Mouse (Mus musculus) lung, adult 2 months (tissue): ENCODE data around the gene Arhgdib.

ENCODE experiments used
- CTCF ChIP-seq: fragments of 200-500 bp; IDR thresholded peaks from 2 replicates; pipeline ENCODE4 v1.5.1; 2011; ENCODE audit warnings: mild to moderate bottlenecking, low read length, control low read depth; ENCODE audit not compliant: insufficient read depth
- POLR2A ChIP-seq: fragments of 200-500 bp; IDR thresholded peaks from 2 replicates; pipeline ENCODE4 v1.6.1; 2011; ENCODE audit warnings: low read depth, mild to moderate bottlenecking, control low read depth, low read length, borderline replicate concordance; ENCODE audit errors: extremely low read depth

- TF ChIP-seq CTCF (peak; percentile 48; the same call in 1 of the 2 replicates), POLR2A (no peak)
These were observed 38.6 kb upstream of the Arhgdib start for GRCm38 (mm10) chr6:136980331-136980746.
